Mouse (Mus musculus) myocyte (in vitro differentiated cells): Measurements from ENCODE around the gene Osbpl8. TPM values are rescaled to one million over a fixed set of nuclear protein-coding genes. Genes with fewer than 3 reads are reported as not detected.
"Not testable (repeated sequence)": the region's sequence is repeated elsewhere in the genome, so short reads cannot be mapped to it uniquely, and the experiment has no call there.

ENCODE experiments used
- H3K27me3 ChIP-seq: one replicate; pipeline ENCODE4 v1.6.1; 2011; ENCODE audit not compliant: control insufficient read depth, insufficient read depth, insufficient read length
- H3K36me3 ChIP-seq: one replicate; pipeline ENCODE4 v1.6.1; 2011; ENCODE audit not compliant: control insufficient read depth, insufficient read depth
- H3K4me2 ChIP-seq: one replicate; pipeline ENCODE4 v1.6.1; 2011; ENCODE audit warnings: low read depth, control low read depth
- H3K4me3 ChIP-seq: one replicate; pipeline ENCODE4 v1.5.1; 2011; ENCODE audit warnings: mild to moderate bottlenecking, control low read depth, moderate library complexity
- H3K79me2 ChIP-seq: one replicate; pipeline ENCODE4 v1.6.1; 2011; ENCODE audit not compliant: control insufficient read depth, insufficient read depth
- H3ac ChIP-seq: one replicate; pipeline ENCODE4 v1.6.1; 2011; ENCODE audit not compliant: control insufficient read depth, insufficient read length
- CEBPB ChIP-seq: IDR thresholded peaks from 2 replicates; pipeline ENCODE4 v1.6.1; 2011; ENCODE audit warnings: mild to moderate bottlenecking, moderate library complexity; ENCODE audit not compliant: poor library complexity, insufficient read depth, severe bottlenecking
- E2F4 ChIP-seq: IDR thresholded peaks from one replicate; pipeline ENCODE4 v1.6.1; 2011; ENCODE audit warnings: mild to moderate bottlenecking, control low read depth, moderate library complexity; ENCODE audit not compliant: insufficient read depth
- MAX ChIP-seq: IDR thresholded peaks from one replicate; pipeline ENCODE4 v1.6.1; 2011; ENCODE audit warnings: low read depth, mild to moderate bottlenecking, control low read depth
- MYOD1 ChIP-seq, 3 experiments: IDR thresholded peaks; one replicate each; pipeline ENCODE4 v1.6.1; 2011; ENCODE audit warnings: control low read depth in 2 of 3, low read depth in 2 of 3, mild to moderate bottlenecking in 2 of 3, moderate library complexity in 1 of 3; ENCODE audit not compliant: insufficient read length in 2 of 3, control insufficient read depth in 1 of 3
- MYOG ChIP-seq, 3 experiments: IDR thresholded peaks; one replicate each; pipeline ENCODE4 v1.6.1; 2011; ENCODE audit warnings: control low read depth in 2 of 3, low read depth in 2 of 3, mild to moderate bottlenecking in 2 of 3; ENCODE audit not compliant: insufficient read length in 2 of 3, control insufficient read depth in 1 of 3, insufficient read depth in 1 of 3
- POLR2A ChIP-seq: IDR thresholded peaks from one replicate; pipeline ENCODE4 v1.6.1; 2011; ENCODE audit warnings: low read depth, mild to moderate bottlenecking, control low read depth, moderate library complexity; ENCODE audit not compliant: insufficient read length
- POLR2AphosphoS2 ChIP-seq: IDR thresholded peaks from one replicate; pipeline ENCODE4 v1.6.1; 2011; ENCODE audit warnings: low read depth, control low read depth; ENCODE audit not compliant: insufficient read length
- REST ChIP-seq: IDR thresholded peaks from one replicate; pipeline ENCODE4 v1.6.1; 2011; ENCODE audit warnings: mild to moderate bottlenecking, control low read depth, moderate library complexity; ENCODE audit not compliant: insufficient read depth, insufficient read length
- SRF ChIP-seq: IDR thresholded peaks from one replicate; pipeline ENCODE4 v1.6.1; 2011; ENCODE audit warnings: low read depth; ENCODE audit not compliant: control insufficient read depth, insufficient read length
- TCF12 ChIP-seq: IDR thresholded peaks from one replicate; pipeline ENCODE4 v1.6.1; 2011; ENCODE audit warnings: mild to moderate bottlenecking, control low read depth; ENCODE audit not compliant: poor library complexity, insufficient read depth, severe bottlenecking
- TCF3 ChIP-seq: IDR thresholded peaks from one replicate; pipeline ENCODE4 v1.6.1; 2011; ENCODE audit warnings: low read depth, control low read depth; ENCODE audit not compliant: insufficient read length
- USF1 ChIP-seq: IDR thresholded peaks from one replicate; pipeline ENCODE4 v1.6.1; 2011; ENCODE audit warnings: low read depth, mild to moderate bottlenecking, control low read depth, moderate library complexity
- polyA plus RNA-seq: library from polyadenylated mRNA; unstranded; fragments of >200 nt; fragmentation: generic; extraction: Trizol; gene quantifications from one replicate; pipeline ENCODE4 v1.2.1, GENCODE M21; 2012; ENCODE audit warnings: missing spikeins

Gene Osbpl8
- polyA plus RNA-seq, 1 experiment, result 5.3 TPM

GRCm38 (mm10) chr10:111134412-111134957 is 30.1 kb upstream of the Osbpl8 start:
- no peak overlapping the region for H3K4me3 ChIP-seq
- no peak overlapping the region for H3ac ChIP-seq
- H3K4me2 ChIP-seq, result no peak overlapping the region
- no peaks in the 10 kb centered on the region for H3K79me2 ChIP-seq
- H3K27me3 ChIP-seq, result no peaks in the 10 kb centered on the region
- H3K36me3 ChIP-seq, result no peaks in the 10 kb centered on the region
- TF ChIP-seq USF1 (no peak), REST (no peak), CEBPB (no peak), MYOD1 (IDR thresholded peaks at IDR 0.05; ENCODE audit: control insufficient read depth in 1 of 3, insufficient read length in 2 of 3, low read depth in 2 of 3) (no peak), TCF3 (no peak)

GRCm38 (mm10) chr10:111136306-111136705 is 28.2 kb upstream of the Osbpl8 start:
- H3ac ChIP-seq, H3K36me3 ChIP-seq, H3K4me3 ChIP-seq, H3K4me2 ChIP-seq, H3K27me3 ChIP-seq, H3K79me2 ChIP-seq: not testable (repeated sequence)

GRCm38 (mm10) chr10:111137905-111138304 is 26.6 kb upstream of the Osbpl8 start:
- H3ac ChIP-seq, result no peak overlapping the region
- H3K4me2 ChIP-seq, result no peak overlapping the region
- no peak overlapping the region for H3K4me3 ChIP-seq
- no peaks in the 10 kb centered on the region for H3K27me3 ChIP-seq
- H3K36me3 ChIP-seq, result no peaks in the 10 kb centered on the region
- no peak for TF ChIP-seq MYOG (IDR thresholded peaks at IDR 0.05; ENCODE audit: control insufficient read depth in 1 of 3, insufficient read depth in 1 of 3, insufficient read length in 2 of 3, low read depth in 2 of 3)
- no peak for TF ChIP-seq MYOD1 (IDR thresholded peaks at IDR 0.05; ENCODE audit: control insufficient read depth in 1 of 3, insufficient read length in 2 of 3, low read depth in 2 of 3)
- TF ChIP-seq MAX, result no peak
- no peak for TF ChIP-seq POLR2A
- no peak for TF ChIP-seq E2F4
- TF ChIP-seq SRF, result no peak
- TF ChIP-seq USF1, result no peak
- TF ChIP-seq TCF3, result no peak
- no peak for TF ChIP-seq CEBPB
- no peak for TF ChIP-seq TCF12
- no peak for TF ChIP-seq POLR2AphosphoS2
- TF ChIP-seq REST, result no peak
- H3K79me2 ChIP-seq, result no peaks in the 10 kb centered on the region

- Histone ChIP-seq H3ac (no peak overlapping the region), H3K4me3 (no peak overlapping the region)
Observed at GRCm38 (mm10) chr10:111139170-111139569, 25.4 kb upstream of the Osbpl8 start.

GRCm38 (mm10) chr10:111139881-111140280 is 24.7 kb upstream of the Osbpl8 start:
- no peak for TF ChIP-seq MAX
- TF ChIP-seq REST, result no peak
- no peak for TF ChIP-seq TCF3
- no peak for TF ChIP-seq POLR2AphosphoS2
- no peak for TF ChIP-seq CEBPB
- TF ChIP-seq E2F4, result no peak
- no peak for TF ChIP-seq SRF
- no peak for TF ChIP-seq MYOD1 (IDR thresholded peaks at IDR 0.05; ENCODE audit: control insufficient read depth in 1 of 3, insufficient read length in 2 of 3, low read depth in 2 of 3)
- TF ChIP-seq USF1, result no peak
- TF ChIP-seq MYOG (IDR thresholded peaks at IDR 0.05; ENCODE audit: control insufficient read depth in 1 of 3, insufficient read depth in 1 of 3, insufficient read length in 2 of 3, low read depth in 2 of 3), result no peak
- no peaks in the 10 kb centered on the region for H3K27me3 ChIP-seq

More at GRCm38 (mm10) chr10:111139170-111139569, 25.4 kb upstream of the Osbpl8 start:
- Histone ChIP-seq H3K4me2 (no peak overlapping the region), H3K36me3 (no peaks in the 10 kb centered on the region), H3K79me2 (no peaks in the 10 kb centered on the region), H3K27me3 (no peaks in the 10 kb centered on the region)
- TF ChIP-seq TCF3 (no peak), REST (no peak), MYOG (IDR thresholded peaks at IDR 0.05; ENCODE audit: control insufficient read depth in 1 of 3, insufficient read depth in 1 of 3, insufficient read length in 2 of 3, low read depth in 2 of 3) (no peak), TCF12 (no peak), MYOD1 (IDR thresholded peaks at IDR 0.05; ENCODE audit: control insufficient read depth in 1 of 3, insufficient read length in 2 of 3, low read depth in 2 of 3) (no peak), MAX (no peak), USF1 (no peak), E2F4 (no peak), SRF (no peak), POLR2AphosphoS2 (no peak), POLR2A (no peak), CEBPB (no peak)

More at GRCm38 (mm10) chr10:111139881-111140280, 24.7 kb upstream of the Osbpl8 start:
- Histone ChIP-seq H3ac (no peak overlapping the region), H3K36me3 (no peaks in the 10 kb centered on the region), H3K4me2 (no peak overlapping the region), H3K79me2 (no peaks in the 10 kb centered on the region), H3K4me3 (no peak overlapping the region)
